Mouse (Mus musculus): ENCODE results near the gene St3gal6.
A peak's percentile ranks its signal among the peaks of the same experiment; 100 is the strongest.
"Not testable (repeated sequence)": the region's sequence is repeated elsewhere in the genome, so short reads cannot be mapped to it uniquely, and the experiment has no call there.

St3gal6 gene

GRCm38 (mm10) chr16:58474875-58475274 is 49.2 kb downstream of the St3gal6 start:
- no peak for DNase-seq

GRCm38 (mm10) chr16:58470841-58471240 is 53.2 kb downstream of the St3gal6 start:
- DNase-seq, result no peak

- DNase-seq, result no peak
Observed at GRCm38 (mm10) chr16:58470061-58470460, 54.0 kb downstream of the St3gal6 start.

- no peak for DNase-seq
Observed at GRCm38 (mm10) chr16:58465412-58465811, 58.6 kb downstream of the St3gal6 start.

GRCm38 (mm10) chr16:58464051-58464450 is 60.0 kb downstream of the St3gal6 start:
- no peak for DNase-seq

- no peak for DNase-seq
Observed at GRCm38 (mm10) chr16:58462519-58462918, 61.5 kb downstream of the St3gal6 start.

- no peak for DNase-seq
Observed at GRCm38 (mm10) chr16:58461856-58462518, 62.1 kb downstream of the St3gal6 start.

GRCm38 (mm10) chr16:58460386-58460785 is 63.7 kb downstream of the St3gal6 start:
- DNase-seq, result no peak

- not testable (repeated sequence) for DNase-seq
Observed at GRCm38 (mm10) chr16:58459966-58460365, 64.1 kb downstream of the St3gal6 start.

GRCm38 (mm10) chr16:58456991-58457390 is 67.1 kb downstream of the St3gal6 start:
- DNase-seq, result no peak

- DNase-seq, result no peak
Observed at GRCm38 (mm10) chr16:58456445-58456844, 67.6 kb downstream of the St3gal6 start.

- DNase-seq, result no peak
Observed at GRCm38 (mm10) chr16:58455118-58455517, 68.9 kb downstream of the St3gal6 start.

- peak; percentile 23 to 27 for DNase-seq
Observed at GRCm38 (mm10) chr16:58454617-58455016, 69.4 kb downstream of the St3gal6 start.

GRCm38 (mm10) chr16:58453820-58454219 is 70.2 kb downstream of the St3gal6 start:
- no peak for DNase-seq

GRCm38 (mm10) chr16:58453138-58453537 is 70.9 kb downstream of the St3gal6 start:
- no peak for DNase-seq

- no peak for DNase-seq
Observed at GRCm38 (mm10) chr16:58451647-58452046, 72.4 kb downstream of the St3gal6 start.

GRCm38 (mm10) chr16:58450648-58451047 is 73.4 kb downstream of the St3gal6 start:
- DNase-seq, result no peak

GRCm38 (mm10) chr16:58449073-58449472 is 75.0 kb downstream of the St3gal6 start:
- no peak for DNase-seq

- DNase-seq, result no peak
Observed at GRCm38 (mm10) chr16:58446281-58447259, 77.5 kb downstream of the St3gal6 start.

GRCm38 (mm10) chr16:58444735-58445134 is 79.3 kb downstream of the St3gal6 start:
- DNase-seq, result no peak

GRCm38 (mm10) chr16:58432384-58432783 is 91.7 kb downstream of the St3gal6 start:
- no peak for DNase-seq

- no peak for DNase-seq
Observed at GRCm38 (mm10) chr16:58430246-58430645, 93.8 kb downstream of the St3gal6 start.

GRCm38 (mm10) chr16:58421696-58422354 is 102.2 kb downstream of the St3gal6 start:
- no peak for DNase-seq
